Mouse (Mus musculus) effector memory CD4-positive, alpha-beta T cell, adult 7 months (primary cell): ENCODE measurements around the gene Psma2. TPM values are rescaled to one million over a fixed set of nuclear protein-coding genes. Genes with fewer than 3 reads are reported as not detected.

Source experiments
- polyA plus RNA-seq: library from polyadenylated mRNA; unstranded; fragments of 100-300 nt; shearing (Covaris generic); gene quantifications from one replicate; pipeline ENCODE4 v1.2.1, GENCODE M21; 2017

Psma2 gene
- 187 TPM for polyA plus RNA-seq

GRCm38 (mm10) chr13:14612926-14613529 lies at the start of gene Psma2, which contains the start of gene Mrpl32:
Gene Psma2 (plus strand): TSS chr13:14613240.
Gene Mrpl32 (minus strand): TSS chr13:14613165.

GRCm38 (mm10) chr13:14629726-14630641 lies 16.9 kb downstream of the Psma2 start, which contains the start of gene AW209491:
Gene AW209491 (plus strand): TSS chr13:14630154.

Other genes starting within 250 kb of the Psma2 start
- gene Hecw1, start 90.0 kb upstream of the Psma2 start, polyA plus RNA-seq = 0.85 TPM
- 134 TPM for gene Mrpl32, start 75 bp upstream of the Psma2 start, polyA plus RNA-seq
- 3.5 TPM for gene AW209491, start 16.9 kb downstream of the Psma2 start, polyA plus RNA-seq